Mouse (Mus musculus) natural killer cell, adult 2 months (primary cell): ENCODE results near the gene Olfr295.

Source experiments
- DNase-seq, 2 experiments: peaks; one replicate each; pipeline ENCODE4 v3.0.0; 2022; ENCODE audit warnings: low spot score in 2 of 2

The Olfr295 gene

DNA sequence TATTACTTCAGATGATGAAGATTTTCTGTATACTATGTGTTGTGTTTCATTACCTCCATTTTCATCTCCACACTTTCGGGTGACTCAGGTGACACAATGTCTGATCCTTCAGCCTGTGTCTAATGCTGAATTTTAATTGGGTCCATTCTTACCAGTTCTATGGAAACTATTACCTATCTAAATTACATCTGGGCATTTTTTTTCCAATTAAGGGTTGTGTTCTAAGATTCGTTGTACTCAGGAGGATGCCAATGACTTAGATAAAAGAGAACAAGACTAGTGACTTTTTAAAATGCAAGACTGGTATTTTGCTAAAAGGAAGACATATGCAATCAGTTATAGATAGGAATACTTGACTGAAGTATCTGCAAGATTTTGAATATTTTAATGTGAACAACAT, at the start of gene Olfr295:
Gene Olfr295 (plus strand): TSS at position 301 of the 400 bp plus-strand sequence.
- no peak for DNase-seq

- DNase-seq = no peak
Measured at GRCm38 (mm10) chr7:86616543-86616942, 32.9 kb downstream of the Olfr295 start, which contains the start of gene Olfr294. Gene Olfr294 (minus strand): TSS chr7:86616643.
